Mouse (Mus musculus): ENCODE measurements around the gene Gna15.
A peak's percentile ranks its signal among the peaks of the same experiment; 100 is the strongest.

The Gna15 gene

GRCm38 (mm10) chr10:81495151-81495550 lies 28.9 kb downstream of the Gna15 start:
- no peak for DNase-seq (ENCODE audit: low spot score)

DNA sequence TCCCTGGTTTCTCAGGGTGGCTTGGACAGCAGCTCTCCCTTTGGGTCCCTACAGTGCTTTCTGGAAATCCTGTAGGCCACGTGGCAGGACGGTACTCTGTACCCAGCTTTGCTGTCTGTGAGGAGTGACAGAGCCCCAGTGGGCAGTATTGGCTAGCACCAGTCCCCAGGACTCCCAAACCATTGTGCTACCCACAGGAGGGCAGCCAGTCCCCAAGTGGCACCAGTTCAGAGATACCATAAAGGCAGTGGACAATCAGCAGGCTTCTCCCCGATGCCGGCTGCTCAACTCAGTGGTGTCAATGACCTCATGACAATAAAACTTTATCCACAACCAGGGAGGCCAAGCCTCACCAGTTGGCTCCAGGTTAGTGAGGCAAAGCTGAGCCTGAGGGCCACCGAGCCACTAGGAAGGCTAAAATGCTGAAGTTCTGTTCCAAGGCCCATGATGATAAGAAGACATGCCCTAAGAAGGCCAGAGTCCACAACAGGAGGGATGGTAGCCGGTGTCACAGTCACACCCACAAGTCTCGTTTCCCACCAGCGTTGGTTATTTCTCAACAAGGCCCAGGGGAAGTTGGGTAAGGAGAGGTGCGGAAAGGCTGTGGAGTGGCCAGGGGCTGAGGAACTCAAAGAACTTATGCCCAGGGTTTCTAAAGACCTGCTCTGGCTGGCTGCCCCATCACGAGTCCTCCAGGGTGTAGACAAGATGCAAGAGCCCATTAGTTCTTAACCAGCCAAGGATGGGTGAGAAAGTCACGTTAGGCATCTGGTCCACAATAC lies 29.6 kb downstream of the Gna15 start:
- DNase-seq (ENCODE audit: low spot score) = no peak

DNA sequence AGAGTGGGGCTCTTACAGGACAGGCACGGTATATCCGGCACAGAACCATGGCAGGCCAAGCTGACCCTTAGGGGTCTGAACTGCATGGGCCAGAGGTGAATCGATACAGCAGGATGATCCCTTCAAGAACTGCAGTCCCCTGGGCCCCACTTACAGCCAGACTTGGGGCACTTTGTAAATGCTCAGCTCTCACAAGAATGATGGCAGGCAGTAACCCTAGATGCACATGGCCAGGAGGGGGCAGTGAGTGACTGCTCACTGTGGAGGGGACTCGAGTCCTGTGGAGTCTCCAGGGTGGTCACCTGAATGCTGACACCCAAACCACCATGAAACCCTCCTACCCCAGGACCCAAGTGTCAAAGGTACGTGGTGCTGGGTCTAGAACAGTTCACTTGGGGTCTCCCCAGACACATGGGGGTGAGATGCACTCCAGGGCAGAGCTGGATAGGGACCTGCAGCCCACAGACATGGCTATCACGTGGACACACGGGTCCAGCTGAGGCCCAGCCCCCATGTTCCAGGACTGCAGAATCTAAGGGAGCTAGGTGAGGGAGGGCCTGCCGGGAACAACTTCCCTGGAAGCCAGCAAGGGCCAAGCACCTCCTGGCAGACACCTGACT lies 30.3 kb downstream of the Gna15 start:
- no peak for DNase-seq (ENCODE audit: low spot score)

- no peak for DNase-seq (ENCODE audit: low spot score)
These were observed 31.3 kb downstream of the Gna15 start for GRCm38 (mm10) chr10:81492606-81493240.

DNA sequence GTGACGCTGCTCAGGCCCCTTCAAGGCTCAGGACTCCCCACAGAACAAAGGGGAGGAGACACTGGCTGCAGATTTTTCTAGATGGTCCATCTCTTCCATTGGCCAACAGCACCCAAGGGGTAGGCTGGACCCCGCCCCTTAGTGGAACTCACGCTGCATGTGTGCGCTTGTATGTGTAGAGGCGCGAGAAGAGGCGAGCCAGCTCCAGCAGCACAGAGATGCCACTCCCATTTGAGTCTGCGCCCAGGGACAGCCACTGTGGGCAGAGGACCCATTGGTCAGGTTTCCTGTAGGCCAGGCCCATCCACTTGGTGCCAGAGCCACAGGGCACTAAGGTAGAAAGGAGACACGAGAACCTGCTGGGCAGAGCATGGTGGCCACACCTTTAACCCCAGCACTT lies 33.0 kb downstream of the Gna15 start:
- no peak for DNase-seq (ENCODE audit: low spot score)

- DNase-seq (ENCODE audit: low spot score) = no peak
These were observed 34.1 kb downstream of the Gna15 start for GRCm38 (mm10) chr10:81489941-81490340.

GRCm38 (mm10) chr10:81488081-81488480 lies 35.9 kb downstream of the Gna15 start:
- DNase-seq (ENCODE audit: low spot score) = no peak

- no peak for DNase-seq (ENCODE audit: low spot score)
These were observed 37.5 kb downstream of the Gna15 start for GRCm38 (mm10) chr10:81486496-81486895.

DNA sequence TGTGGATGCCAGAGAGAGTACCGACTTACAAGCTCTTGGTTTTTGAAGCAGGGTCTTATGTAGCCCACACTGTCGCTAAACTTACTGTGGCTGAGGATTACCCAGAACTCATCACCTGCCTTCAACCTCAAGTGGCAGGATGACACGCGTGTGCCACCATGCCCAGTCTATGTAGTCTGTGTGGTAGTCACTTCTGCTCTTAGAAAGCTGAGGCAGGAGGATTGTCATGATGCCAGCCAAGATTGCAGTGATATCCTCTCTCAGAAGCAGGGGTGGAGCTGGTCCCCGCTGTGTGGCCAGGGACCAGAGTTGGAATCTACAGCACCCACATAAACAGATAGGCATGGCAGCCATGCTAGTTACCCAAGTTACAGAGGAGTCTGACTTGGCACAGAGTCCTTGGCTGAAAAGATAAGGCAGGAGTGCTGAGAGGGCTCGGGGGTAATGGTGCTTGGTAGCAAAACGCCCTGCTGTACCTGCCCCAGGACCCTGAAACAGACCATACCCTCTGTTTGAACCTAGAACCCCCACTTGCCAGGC lies 38.5 kb downstream of the Gna15 start:
- DNase-seq (ENCODE audit: low spot score) = no peak

GRCm38 (mm10) chr10:81485060-81485449 lies 39.0 kb downstream of the Gna15 start:
- no peak for DNase-seq (ENCODE audit: low spot score)

- DNase-seq (ENCODE audit: low spot score) = no peak
These were observed 39.5 kb downstream of the Gna15 start for GRCm38 (mm10) chr10:81484441-81485059.

DNA sequence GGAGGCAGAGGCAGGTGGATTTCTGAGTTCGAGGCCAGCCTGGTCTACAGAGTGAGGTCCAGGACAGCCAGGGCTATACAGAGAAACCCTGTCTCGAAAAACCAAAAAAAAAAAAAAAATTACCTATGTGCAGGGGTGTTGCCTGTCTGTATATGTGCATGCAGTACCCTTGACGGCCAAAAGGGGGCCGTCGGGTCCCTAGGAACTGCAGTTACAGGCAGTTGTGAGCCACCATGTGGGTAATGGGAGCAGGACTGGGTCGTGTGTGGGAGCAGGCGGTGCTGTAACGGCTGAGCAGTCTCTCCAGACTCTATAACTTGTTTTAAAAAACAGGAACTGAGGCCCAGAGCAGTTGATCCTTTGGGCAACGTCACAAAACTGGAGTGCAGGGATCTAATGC lies 40.0 kb downstream of the Gna15 start:
- no peak for DNase-seq (ENCODE audit: low spot score)

DNA sequence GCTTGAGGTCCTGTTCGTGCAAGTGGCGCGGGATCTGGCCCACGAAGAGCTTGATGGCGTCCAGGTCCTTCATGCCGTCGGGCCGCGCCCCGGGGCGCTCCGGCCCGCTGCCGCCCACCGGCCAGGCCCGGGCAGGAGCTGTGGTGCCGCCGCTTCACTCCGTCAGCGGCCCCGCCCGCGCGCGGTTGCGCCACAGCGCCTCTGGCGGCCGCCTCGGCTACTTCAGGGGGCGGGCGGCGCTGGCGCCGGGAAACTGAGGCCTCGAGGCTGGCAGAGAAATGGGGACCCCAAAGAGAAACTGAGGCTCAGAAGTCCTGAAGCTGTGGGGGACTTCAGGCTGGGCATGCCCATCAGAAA lies 41.5 kb downstream of the Gna15 start, which contains the start of gene Celf5:
Celf5 (minus strand) TSS at position 177 of the 357 bp plus-strand sequence.
- peak; percentile 47 for DNase-seq (ENCODE audit: low spot score)

DNA sequence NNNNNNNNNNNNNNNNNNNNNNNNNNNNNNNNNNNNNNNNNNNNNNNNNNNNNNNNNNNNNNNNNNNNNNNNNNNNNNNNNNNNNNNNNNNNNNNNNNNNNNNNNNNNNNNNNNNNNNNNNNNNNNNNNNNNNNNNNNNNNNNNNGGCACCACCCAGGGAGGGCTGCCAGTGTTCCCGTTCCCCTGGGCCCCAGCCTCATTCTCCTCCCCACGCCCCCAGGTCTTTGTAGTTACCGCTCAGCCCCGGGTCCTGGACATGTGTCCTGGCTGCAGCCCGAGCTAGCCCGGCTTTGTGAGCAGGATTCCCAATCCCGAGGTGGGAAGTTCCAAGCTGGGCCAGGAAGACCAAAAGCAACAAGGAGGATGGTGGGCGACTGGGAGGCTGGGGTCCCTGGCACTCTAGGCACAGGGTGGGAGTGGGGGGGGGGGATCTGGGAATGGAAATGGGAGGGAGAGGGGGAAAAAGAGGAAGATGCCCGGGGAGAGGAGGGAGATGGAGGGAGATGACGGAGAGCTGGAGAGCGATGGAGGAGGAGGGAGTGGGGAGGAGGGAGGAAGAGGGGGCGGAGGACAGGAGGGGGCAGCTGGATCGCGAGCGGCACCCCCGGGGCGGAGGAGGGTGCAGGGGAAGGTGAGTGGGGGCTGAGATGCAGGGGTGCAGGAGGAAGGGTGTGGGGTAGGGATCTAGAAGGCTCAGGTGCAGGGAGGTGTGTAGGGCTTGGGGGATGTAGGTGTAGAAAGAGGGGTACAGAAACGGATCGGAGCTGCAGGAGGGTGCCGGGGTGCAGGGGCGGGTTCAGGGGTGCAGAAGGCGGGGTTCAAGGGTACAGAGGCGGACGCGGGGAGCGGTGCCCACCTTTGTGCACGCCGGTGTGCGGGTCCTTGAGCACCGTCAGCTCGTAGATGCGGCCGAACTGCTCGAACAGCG lies 42.2 kb downstream of the Gna15 start:
- no peak for DNase-seq (ENCODE audit: low spot score)

DNA sequence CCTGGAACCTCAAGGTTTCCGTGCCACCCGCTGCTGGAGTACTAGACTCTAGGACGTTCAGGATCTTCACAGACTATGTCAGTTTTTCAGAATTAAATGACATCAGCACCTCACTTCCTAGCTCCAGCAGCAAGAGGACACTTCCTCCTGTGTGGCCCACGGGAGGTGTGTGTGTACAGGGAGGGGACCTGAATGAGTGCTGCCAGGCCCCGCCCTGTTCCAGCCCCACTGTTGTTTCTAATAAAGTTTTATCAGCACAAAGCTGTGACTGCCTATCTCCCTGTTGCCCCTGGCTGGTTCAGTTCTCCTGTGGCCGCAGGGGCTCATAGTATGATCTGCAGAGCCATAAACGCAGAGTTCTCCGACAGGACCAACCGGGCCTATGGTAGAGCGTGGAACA lies 49.6 kb downstream of the Gna15 start:
- no peak for DNase-seq (ENCODE audit: low spot score)

DNA sequence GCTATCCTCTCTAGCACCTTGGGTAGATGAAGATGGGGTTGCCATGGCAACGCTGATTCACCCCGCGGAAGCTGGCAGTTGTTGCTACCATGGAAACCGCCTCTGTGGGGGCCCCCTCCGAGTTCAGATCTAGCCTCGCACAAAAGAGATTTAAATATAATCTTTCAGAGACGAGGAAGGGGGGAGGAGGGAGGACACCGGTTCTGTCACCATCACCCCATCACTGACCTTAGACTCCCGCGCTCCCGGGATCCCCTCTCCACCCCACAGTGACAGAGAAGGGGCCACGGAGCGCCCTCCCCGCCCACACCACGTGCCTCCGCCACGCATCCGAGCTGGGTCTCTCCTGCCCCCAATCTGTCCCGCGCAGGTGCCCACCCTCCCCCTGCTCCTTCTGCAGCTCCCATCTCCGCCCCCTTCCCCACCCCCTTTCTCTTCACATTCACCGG lies 51.0 kb downstream of the Gna15 start:
- DNase-seq (ENCODE audit: low spot score) = no peak

DNA sequence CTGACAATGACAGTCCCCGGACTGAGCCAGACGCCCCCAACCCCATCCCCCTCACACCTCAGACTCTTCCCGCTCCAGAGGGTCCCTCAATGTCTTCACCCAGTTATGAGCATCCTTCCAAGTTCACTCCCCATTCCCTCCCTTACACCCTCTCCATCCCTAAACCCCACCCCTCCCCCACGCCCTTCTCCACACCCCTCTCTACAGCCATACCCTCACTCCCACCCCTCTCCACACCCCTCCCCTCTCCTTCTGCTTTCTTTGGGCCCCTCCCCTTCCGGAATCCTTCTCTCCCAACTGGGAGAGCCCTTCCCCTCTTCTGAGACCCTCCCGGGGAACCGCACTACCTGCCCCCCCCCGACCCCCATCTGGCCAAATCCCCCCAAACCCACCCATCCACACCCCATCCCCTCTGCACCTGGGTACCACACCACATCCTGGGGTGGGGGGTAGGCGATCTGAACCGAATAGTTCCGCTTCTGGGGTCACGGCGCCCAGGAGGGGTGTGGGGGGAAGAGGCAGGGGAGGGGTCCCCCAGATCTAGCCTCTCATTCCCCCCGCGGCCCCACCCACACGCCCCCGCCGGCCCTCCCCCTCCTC lies 51.5 kb downstream of the Gna15 start:
- DNase-seq (ENCODE audit: low spot score) = no peak

DNA sequence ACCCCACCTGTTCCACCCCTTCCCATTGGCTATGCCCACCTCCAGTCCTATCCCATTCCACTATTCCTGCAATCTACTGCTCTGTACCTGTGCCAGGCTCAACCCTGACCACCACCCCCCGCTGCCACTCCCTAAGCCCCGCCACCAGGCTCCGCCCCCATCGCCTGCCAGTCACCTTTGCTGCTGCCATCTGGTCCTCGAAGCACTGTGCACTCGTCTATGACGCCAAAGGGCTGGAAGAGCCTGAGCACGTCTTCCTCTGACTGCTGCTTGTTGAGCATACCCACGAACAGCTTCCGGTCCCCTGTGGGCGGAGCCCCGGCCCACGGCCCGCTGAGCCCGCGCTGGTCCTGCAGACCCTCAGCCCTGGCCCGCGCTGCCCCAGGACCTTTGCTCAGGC lies 53.6 kb downstream of the Gna15 start:
- DNase-seq (ENCODE audit: low spot score) = no peak

DNA sequence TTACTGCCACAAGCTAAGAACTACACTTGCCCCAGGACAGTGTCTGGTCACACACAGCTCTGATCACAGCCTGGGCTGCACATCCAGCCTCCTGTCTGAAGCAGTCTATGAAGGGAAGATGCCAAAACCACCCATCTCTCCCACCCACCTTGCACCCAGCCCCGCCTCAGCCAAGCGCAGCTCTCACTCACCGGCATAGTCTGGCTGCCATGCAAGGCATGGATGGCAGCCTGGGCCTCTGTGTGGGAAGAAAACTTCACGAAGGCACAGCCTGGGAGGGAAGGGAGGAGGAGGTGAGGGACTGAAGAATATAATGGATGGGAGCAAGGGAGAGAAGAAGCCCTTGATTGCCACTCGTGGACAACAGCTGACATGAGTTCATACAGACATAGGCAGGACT lies 54.8 kb downstream of the Gna15 start:
- DNase-seq (ENCODE audit: low spot score) = no peak

DNA sequence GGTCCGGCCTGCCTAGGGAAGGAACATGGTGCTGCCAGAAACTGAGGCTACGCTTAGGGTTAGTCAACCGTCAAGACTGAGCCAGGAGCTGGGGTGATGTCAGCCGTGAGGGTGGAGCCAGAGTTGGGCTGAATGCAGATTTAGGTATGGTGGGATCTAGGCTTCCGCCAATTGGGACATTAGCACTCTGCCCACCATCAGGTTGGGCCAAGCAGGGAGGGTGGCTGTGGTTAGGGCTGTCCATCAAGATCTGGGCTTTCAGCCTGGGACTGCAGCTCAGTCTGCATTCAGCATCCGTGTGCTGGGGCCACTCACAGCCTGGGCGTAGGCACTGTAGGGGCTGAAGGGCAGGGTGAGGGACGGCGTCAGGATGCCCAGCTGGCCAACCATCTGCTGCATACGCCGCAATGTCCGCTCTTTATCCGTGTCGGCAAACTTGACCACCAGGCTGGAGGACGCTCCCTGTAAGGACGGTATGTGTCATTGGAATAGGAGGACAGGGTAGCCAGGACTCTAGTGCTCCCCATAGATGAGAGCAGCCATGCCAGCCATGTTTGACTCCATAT lies 56.3 kb downstream of the Gna15 start:
- no peak for DNase-seq (ENCODE audit: low spot score)

DNA sequence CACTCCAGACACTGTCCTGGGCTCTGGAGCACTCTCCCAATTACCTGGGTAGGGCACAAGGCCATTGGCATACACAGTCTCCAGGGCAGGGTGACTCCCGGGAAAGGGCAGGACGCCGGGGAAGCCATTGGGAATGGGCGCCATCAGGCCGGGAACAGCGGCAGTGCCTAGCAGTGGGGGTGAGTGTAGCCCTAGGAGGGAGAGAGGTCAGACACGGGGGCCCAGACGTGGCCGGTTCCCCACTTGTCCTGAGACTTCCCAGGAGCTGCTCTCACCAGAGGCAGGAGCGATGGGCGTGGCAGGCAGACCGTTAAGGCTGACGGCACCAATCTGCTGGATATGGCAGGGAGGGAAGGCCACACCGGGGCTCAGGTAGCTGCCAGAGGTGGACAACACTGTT lies 57.1 kb downstream of the Gna15 start:
- DNase-seq (ENCODE audit: low spot score) = no peak
